Mouse (Mus musculus): Measurements from ENCODE around the gene S100a14. TPM values are rescaled to one million over a fixed set of nuclear protein-coding genes. Genes with fewer than 3 reads are reported as not detected.

S100a14 gene
- 53.2 TPM for polyA plus RNA-seq (2014; fragmentation: Illumina TruSeq; extraction: RNeasy Lipid Tissue Mini Kit (QIAGEN cat#74804); ENCODE audit: low read depth, low replicate concordance)

GRCm38 (mm10) chr3:90526580-90526979 is at the start of gene S100a14:
Gene S100a14, plus strand, starts transcription at chr3:90526856.

GRCm38 (mm10) chr3:90490696-90491256 is 35.9 kb upstream of the S100a14 start, which contains the start of gene Snapin:
Gene Snapin, minus strand, starts transcription at chr3:90491033.

GRCm38 (mm10) chr3:90508950-90509746 is 17.5 kb upstream of the S100a14 start, which contains the start of gene Chtop:
Gene Chtop, minus strand, starts transcription at chr3:90509498.

GRCm38 (mm10) chr3:90513796-90514590 is 12.7 kb upstream of the S100a14 start, which contains the start of the genes S100a1 and S100a13:
Gene S100a1, minus strand, starts transcription at chr3:90514392.
Gene S100a13, plus strand, starts transcription at chr3:90514435.

GRCm38 (mm10) chr3:90537141-90537904 is 10.7 kb downstream of the S100a14 start, which contains the start of gene S100a16:
Gene S100a16, plus strand, starts transcription at chr3:90537254.

GRCm38 (mm10) chr3:90560008-90560628 is 33.5 kb downstream of the S100a14 start, which contains the start of gene S100a3:
Gene S100a3, plus strand, starts transcription at chr3:90560578.

Other genes with a start within 250 kb of the S100a14 start
- 45.0 TPM for gene Gatad2b, start 233.7 kb upstream of the S100a14 start, polyA plus RNA-seq (2014; fragmentation: Illumina TruSeq; extraction: RNeasy Lipid Tissue Mini Kit (QIAGEN cat#74804); ENCODE audit: low read depth, low replicate concordance)
- not detected for gene Slc27a3, start 136.9 kb upstream of the S100a14 start, polyA plus RNA-seq (2014; fragmentation: Illumina TruSeq; extraction: RNeasy Lipid Tissue Mini Kit (QIAGEN cat#74804); ENCODE audit: low read depth, low replicate concordance)
- 19.1 TPM for gene Ints3, start 93.2 kb upstream of the S100a14 start, polyA plus RNA-seq (2014; fragmentation: Illumina TruSeq; extraction: RNeasy Lipid Tissue Mini Kit (QIAGEN cat#74804); ENCODE audit: low read depth, low replicate concordance)
- 1.4 TPM for gene Npr1, start 61.0 kb upstream of the S100a14 start, polyA plus RNA-seq (2014; fragmentation: Illumina TruSeq; extraction: RNeasy Lipid Tissue Mini Kit (QIAGEN cat#74804); ENCODE audit: low read depth, low replicate concordance)
- 48.1 TPM for gene Ilf2, start 50.7 kb upstream of the S100a14 start, polyA plus RNA-seq (2014; fragmentation: Illumina TruSeq; extraction: RNeasy Lipid Tissue Mini Kit (QIAGEN cat#74804); ENCODE audit: low read depth, low replicate concordance)
- 68.4 TPM for gene Snapin, start 35.8 kb upstream of the S100a14 start, polyA plus RNA-seq (2014; fragmentation: Illumina TruSeq; extraction: RNeasy Lipid Tissue Mini Kit (QIAGEN cat#74804); ENCODE audit: low read depth, low replicate concordance)
- 156 TPM for gene Chtop, start 17.4 kb upstream of the S100a14 start, polyA plus RNA-seq (2014; fragmentation: Illumina TruSeq; extraction: RNeasy Lipid Tissue Mini Kit (QIAGEN cat#74804); ENCODE audit: low read depth, low replicate concordance)
- gene S100a1, start 12.5 kb upstream of the S100a14 start, polyA plus RNA-seq (2014; fragmentation: Illumina TruSeq; extraction: RNeasy Lipid Tissue Mini Kit (QIAGEN cat#74804); ENCODE audit: low read depth, low replicate concordance): 84.9 TPM
- gene S100a13, start 12.4 kb upstream of the S100a14 start, polyA plus RNA-seq (2014; fragmentation: Illumina TruSeq; extraction: RNeasy Lipid Tissue Mini Kit (QIAGEN cat#74804); ENCODE audit: low read depth, low replicate concordance): 15.8 TPM
- gene S100a16, start 10.4 kb downstream of the S100a14 start, polyA plus RNA-seq (2014; fragmentation: Illumina TruSeq; extraction: RNeasy Lipid Tissue Mini Kit (QIAGEN cat#74804); ENCODE audit: low read depth, low replicate concordance): 96.5 TPM
- not detected for gene S100a3, start 33.7 kb downstream of the S100a14 start, polyA plus RNA-seq (2014; fragmentation: Illumina TruSeq; extraction: RNeasy Lipid Tissue Mini Kit (QIAGEN cat#74804); ENCODE audit: low read depth, low replicate concordance)
- gene S100a2, start 63.4 kb downstream of the S100a14 start, polyA plus RNA-seq (2014; fragmentation: Illumina TruSeq; extraction: RNeasy Lipid Tissue Mini Kit (QIAGEN cat#74804); ENCODE audit: low read depth, low replicate concordance): not detected
- gene Gm42674, start 75.0 kb downstream of the S100a14 start, polyA plus RNA-seq (2014; fragmentation: Illumina TruSeq; extraction: RNeasy Lipid Tissue Mini Kit (QIAGEN cat#74804); ENCODE audit: low read depth, low replicate concordance): not detected
- 13.6 TPM for gene S100a4, start 76.9 kb downstream of the S100a14 start, polyA plus RNA-seq (2014; fragmentation: Illumina TruSeq; extraction: RNeasy Lipid Tissue Mini Kit (QIAGEN cat#74804); ENCODE audit: low read depth, low replicate concordance)
- not detected for gene S100a5, start 81.7 kb downstream of the S100a14 start, polyA plus RNA-seq (2014; fragmentation: Illumina TruSeq; extraction: RNeasy Lipid Tissue Mini Kit (QIAGEN cat#74804); ENCODE audit: low read depth, low replicate concordance)
- 583 TPM for gene S100a6, start 86.0 kb downstream of the S100a14 start, polyA plus RNA-seq (2014; fragmentation: Illumina TruSeq; extraction: RNeasy Lipid Tissue Mini Kit (QIAGEN cat#74804); ENCODE audit: low read depth, low replicate concordance)
- 1.8 TPM for gene S100a7a, start 127.2 kb downstream of the S100a14 start, polyA plus RNA-seq (2014; fragmentation: Illumina TruSeq; extraction: RNeasy Lipid Tissue Mini Kit (QIAGEN cat#74804); ENCODE audit: low read depth, low replicate concordance)
- 9.0 TPM for gene S100a8, start 142.1 kb downstream of the S100a14 start, polyA plus RNA-seq (2014; fragmentation: Illumina TruSeq; extraction: RNeasy Lipid Tissue Mini Kit (QIAGEN cat#74804); ENCODE audit: low read depth, low replicate concordance)
- gene S100a9, start 168.9 kb downstream of the S100a14 start, polyA plus RNA-seq (2014; fragmentation: Illumina TruSeq; extraction: RNeasy Lipid Tissue Mini Kit (QIAGEN cat#74804); ENCODE audit: low read depth, low replicate concordance): 2.4 TPM
- not detected for gene Pglyrp4, start 200.1 kb downstream of the S100a14 start, polyA plus RNA-seq (2014; fragmentation: Illumina TruSeq; extraction: RNeasy Lipid Tissue Mini Kit (QIAGEN cat#74804); ENCODE audit: low read depth, low replicate concordance)

All from sigmoid colon, adult 10 weeks (tissue).